Mouse (Mus musculus) kidney, embryonic 14.5 days (tissue): ENCODE measurements at regions not wholly inside any gene's neighbourhood (a gene's known extent, or its start where the extent isn't known, plus 50 kb on each side); places are given as distances from the start of the nearest gene placed in this dataset.

Experiments
- ATAC-seq: fragments of 200-750 bp; cut with Nextera tagmentation; 2 replicates; pipeline ENCODE4 v1.8.0; 2017; ENCODE audit warnings: moderate number of reproducible peaks, mild to moderate bottlenecking, moderate TSS enrichment, moderate library complexity; ENCODE audit not compliant: low FRiP score, low TSS enrichment
- H3K27ac ChIP-seq: fragments of 300-500 bp; sonication (generic); 2 replicates; pipeline ENCODE4 v1.5.1; 2014; ENCODE audit warnings: low read depth, mild to moderate bottlenecking, low read length, moderate library complexity, mixed read lengths
- H3K27me3 ChIP-seq: fragments of 300-500 bp; sonication (generic); 2 replicates; pipeline ENCODE4 v1.6.1; 2014; ENCODE audit warnings: mild to moderate bottlenecking, low read length; ENCODE audit not compliant: control insufficient read depth, insufficient read depth
- H3K36me3 ChIP-seq: fragments of 300-500 bp; sonication (generic); 2 replicates; pipeline ENCODE4 v1.6.1; 2014; ENCODE audit warnings: low read length, mixed read lengths; ENCODE audit not compliant: control insufficient read depth, insufficient read depth
- H3K4me1 ChIP-seq: fragments of 300-500 bp; sonication (generic); 2 replicates; pipeline ENCODE4 v1.6.1; 2014; ENCODE audit warnings: low read length, mixed read lengths; ENCODE audit not compliant: control insufficient read depth, insufficient read depth
- H3K4me2 ChIP-seq: fragments of 300-500 bp; sonication (generic); replicated peaks from 2 replicates; pipeline ENCODE4 v1.6.1; 2014; ENCODE audit warnings: low read depth, mild to moderate bottlenecking, low read length
- H3K4me3 ChIP-seq: fragments of 300-500 bp; sonication (generic); 2 replicates; pipeline ENCODE4 v1.5.1; 2014; ENCODE audit warnings: mild to moderate bottlenecking, low read length
- H3K9ac ChIP-seq: fragments of 300-500 bp; sonication (generic); 2 replicates; pipeline ENCODE4 v1.6.1; 2014; ENCODE audit warnings: low read depth, mild to moderate bottlenecking, low read length, moderate library complexity
- H3K9me3 ChIP-seq: fragments of 300-500 bp; sonication (generic); 2 replicates; pipeline ENCODE4 v1.6.1; 2016; ENCODE audit warnings: low read length; ENCODE audit not compliant: control insufficient read depth
- WGBS: fragments of 180-500 bp; shearing (Covaris S2); extraction: QIAGEN DNeasy Blood & Tissue Kit; methylation state at CpG from one replicate; pipeline ENCODE4 v1.1.7; 2014; 5-methylcytosine and 5-hydroxymethylcytosine counted together

DNA sequence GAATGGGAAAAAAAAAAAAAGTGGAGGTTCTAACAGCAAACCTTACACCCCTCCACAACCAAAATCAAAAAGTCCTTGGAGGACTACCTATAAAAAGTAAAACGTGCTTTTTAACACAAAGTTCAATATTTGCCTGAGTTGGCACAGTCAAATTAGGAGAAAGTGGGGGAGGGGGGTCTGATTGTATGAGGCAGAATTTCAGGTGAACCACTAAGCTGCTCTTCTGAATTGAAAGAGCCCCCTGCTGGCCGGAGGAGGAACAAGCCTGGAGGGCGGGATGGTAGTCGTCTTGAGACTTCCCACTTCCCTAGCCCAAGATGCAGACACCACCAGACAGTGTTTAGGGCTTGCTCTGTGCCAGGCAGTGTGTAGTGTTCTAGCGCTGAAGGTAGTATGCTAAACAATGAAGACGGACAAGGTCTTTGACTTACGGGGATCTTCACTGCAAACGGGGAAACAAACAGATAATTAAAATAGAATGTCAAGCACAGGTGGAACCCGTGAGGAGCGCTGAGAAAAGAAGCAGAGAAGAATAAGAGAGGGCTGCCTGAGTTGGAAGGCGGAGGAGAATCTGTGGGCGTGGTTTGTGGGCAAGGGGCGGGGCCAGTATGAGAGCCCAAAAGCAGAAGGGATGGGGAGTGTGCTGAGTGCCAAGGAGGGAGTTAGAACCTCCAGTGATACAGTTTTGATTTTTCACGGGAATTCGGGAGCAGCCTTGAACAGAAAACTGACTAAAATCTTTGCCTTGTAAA lies 69.8 kb upstream of the Nfe2l3 start:
- H3K27me3 ChIP-seq = no peaks in the 10 kb centered on the region
- no peaks in the 10 kb centered on the region for H3K36me3 ChIP-seq
- peak overlapping the region; percentile 40 for H3K4me2 ChIP-seq
- no peaks in the 10 kb centered on the region for H3K4me1 ChIP-seq
- no peak overlapping the region for H3K27ac ChIP-seq
- 5% methylated on average over 15 of the region's 15 CpGs for WGBS
- ATAC-seq = peak; percentile 80
- no peaks in the 10 kb centered on the region for H3K9me3 ChIP-seq
- H3K4me3 ChIP-seq = peak overlapping the region; percentile 13
- H3K9ac ChIP-seq = no peak overlapping the region

GRCm38 (mm10) chr6:51364776-51365175 lies 67.7 kb upstream of the Nfe2l3 start:
- no peak overlapping the region for H3K9ac ChIP-seq
- no peak for ATAC-seq
- H3K4me1 ChIP-seq = no peaks in the 10 kb centered on the region
- no peak overlapping the region for H3K4me3 ChIP-seq
- H3K27me3 ChIP-seq = no peaks in the 10 kb centered on the region
- H3K4me2 ChIP-seq = no peak overlapping the region
- no peaks in the 10 kb centered on the region for H3K36me3 ChIP-seq
- no peak overlapping the region for H3K27ac ChIP-seq
- 52% methylated on average over 6 of the region's 6 CpGs for WGBS
- H3K9me3 ChIP-seq = no peaks in the 10 kb centered on the region

- H3K4me1 ChIP-seq = no peaks in the 10 kb centered on the region
- H3K27ac ChIP-seq = no peak overlapping the region
- WGBS = 73% methylated on average over 6 of the region's 6 CpGs
- H3K9ac ChIP-seq = no peak overlapping the region
- no peak for ATAC-seq
- no peaks in the 10 kb centered on the region for H3K27me3 ChIP-seq
- H3K4me2 ChIP-seq = no peak overlapping the region
- no peaks in the 10 kb centered on the region for H3K9me3 ChIP-seq
- H3K4me3 ChIP-seq = no peak overlapping the region
- H3K36me3 ChIP-seq = no peaks in the 10 kb centered on the region
Measured at GRCm38 (mm10) chr6:51369771-51370170, 62.7 kb upstream of the Nfe2l3 start.

GRCm38 (mm10) chr6:51372357-51372756 lies 60.1 kb upstream of the Nfe2l3 start:
- Histone ChIP-seq H3K4me1 (no peaks in the 10 kb centered on the region), H3K9me3 (no peaks in the 10 kb centered on the region), H3K4me3 (no peak overlapping the region), H3K27ac (no peak overlapping the region), H3K36me3 (no peaks in the 10 kb centered on the region), H3K4me2 (no peak overlapping the region), H3K9ac (no peak overlapping the region), H3K27me3 (no peaks in the 10 kb centered on the region)
- no peak for ATAC-seq
- WGBS = 67% methylated on average over 7 of the region's 7 CpGs

- Histone ChIP-seq H3K4me1 (no peaks in the 10 kb centered on the region), H3K4me2 (no peak overlapping the region), H3K36me3 (no peaks in the 10 kb centered on the region), H3K27me3 (no peaks in the 10 kb centered on the region), H3K9me3 (no peaks in the 10 kb centered on the region), H3K9ac (no peak overlapping the region), H3K4me3 (no peak overlapping the region), H3K27ac (no peak overlapping the region)
- no peak for ATAC-seq
- 89% methylated on average over 3 of the region's 3 CpGs for WGBS
Measured at GRCm38 (mm10) chr6:51378436-51378835, 54.0 kb upstream of the Nfe2l3 start.

DNA sequence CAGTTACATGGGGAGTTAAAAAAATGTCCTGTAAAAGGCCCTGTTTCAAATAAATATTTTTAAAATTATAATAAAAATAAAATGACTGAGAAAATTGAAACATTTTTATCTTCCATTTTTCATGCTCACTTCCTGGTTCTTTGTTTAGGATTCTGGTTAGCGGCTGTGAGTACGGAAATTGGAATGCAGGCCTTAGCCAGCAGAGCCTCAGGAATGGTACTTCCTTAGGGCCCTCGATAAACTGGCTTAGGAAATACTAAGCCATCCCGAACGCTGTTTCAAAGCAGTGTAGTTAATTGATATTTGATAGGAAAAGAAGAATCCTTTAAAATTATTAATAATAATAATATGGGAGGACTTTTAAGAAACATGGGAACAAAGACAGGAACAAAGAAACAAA lies 53.4 kb upstream of the Nfe2l3 start:
- no peaks in the 10 kb centered on the region for H3K4me1 ChIP-seq
- 0 out of 2 replicates have a peak, but pooled peaks have one; percentile 60 for ATAC-seq
- H3K27ac ChIP-seq = peak overlapping the region; percentile 88
- no peaks in the 10 kb centered on the region for H3K9me3 ChIP-seq
- H3K9ac ChIP-seq = peak overlapping the region; percentile 75
- H3K36me3 ChIP-seq = no peaks in the 10 kb centered on the region
- H3K27me3 ChIP-seq = no peaks in the 10 kb centered on the region
- peak overlapping the region; percentile 53 for H3K4me2 ChIP-seq
- peak overlapping the region; percentile 41; the same call in 1 of the 2 replicates for H3K4me3 ChIP-seq
- 21% methylated on average over 5 of the region's 5 CpGs for WGBS

DNA sequence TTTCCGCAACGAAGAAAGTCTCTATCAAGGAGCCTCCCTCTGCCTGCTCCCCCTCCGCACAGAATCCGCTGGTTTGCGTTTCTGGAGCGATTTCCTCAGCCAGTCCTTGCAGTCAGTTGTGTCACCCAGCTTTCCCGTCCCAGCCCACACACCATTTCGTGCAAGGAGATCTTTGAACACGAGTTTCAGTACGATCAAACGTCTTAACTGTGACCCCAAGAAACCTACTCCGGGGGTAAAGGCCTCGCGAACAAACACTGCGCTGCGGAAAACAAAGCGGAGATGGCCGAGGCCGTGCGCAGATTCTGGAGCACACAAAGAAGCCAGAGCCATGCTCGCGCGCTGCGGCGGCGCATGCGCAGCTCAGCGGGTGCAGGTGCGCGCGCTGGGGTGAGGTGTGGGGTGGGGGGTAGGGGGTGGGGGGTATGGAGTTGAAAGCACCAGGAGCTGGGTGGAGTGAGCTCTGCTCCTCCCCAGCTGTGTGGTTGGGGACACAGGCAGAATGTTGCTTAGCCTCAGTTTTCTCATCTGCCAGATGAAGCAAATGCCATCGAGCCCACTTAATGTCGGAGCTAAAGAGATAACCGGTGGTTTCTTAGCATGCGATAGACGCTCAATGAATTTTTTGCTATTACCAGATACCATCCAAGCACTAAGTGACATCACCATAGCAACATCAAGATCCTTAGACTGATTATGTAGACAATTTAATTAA lies 52.8 kb upstream of the Nfe2l3 start:
- Histone ChIP-seq H3K4me1 (no peaks in the 10 kb centered on the region), H3K9ac (peak overlapping the region; percentile 75), H3K4me2 (peak overlapping the region; percentile 53), H3K36me3 (no peaks in the 10 kb centered on the region), H3K27me3 (no peaks in the 10 kb centered on the region), H3K27ac (peak overlapping the region; percentile 88), H3K4me3 (peak overlapping the region; percentile 41), H3K9me3 (no peaks in the 10 kb centered on the region)
- peak; percentile 71; the same call in 1 of the 2 replicates for ATAC-seq
- 8% methylated on average over 36 of the region's 36 CpGs for whole genome bisulfite sequencing

GRCm38 (mm10) chr6:51380275-51380575 lies 52.2 kb upstream of the Nfe2l3 start:
- H3K9me3 ChIP-seq = no peaks in the 10 kb centered on the region
- no peaks in the 10 kb centered on the region for H3K36me3 ChIP-seq
- no peak for ATAC-seq
- 87% methylated on average over 4 of the region's 4 CpGs for WGBS
- no peaks in the 10 kb centered on the region for H3K27me3 ChIP-seq
- no peak overlapping the region for H3K4me3 ChIP-seq
- H3K4me2 ChIP-seq = peak overlapping the region; percentile 53; the same call in 1 of the 2 replicates
- no peak overlapping the region for H3K9ac ChIP-seq
- no peak overlapping the region for H3K27ac ChIP-seq
- no peaks in the 10 kb centered on the region for H3K4me1 ChIP-seq

DNA sequence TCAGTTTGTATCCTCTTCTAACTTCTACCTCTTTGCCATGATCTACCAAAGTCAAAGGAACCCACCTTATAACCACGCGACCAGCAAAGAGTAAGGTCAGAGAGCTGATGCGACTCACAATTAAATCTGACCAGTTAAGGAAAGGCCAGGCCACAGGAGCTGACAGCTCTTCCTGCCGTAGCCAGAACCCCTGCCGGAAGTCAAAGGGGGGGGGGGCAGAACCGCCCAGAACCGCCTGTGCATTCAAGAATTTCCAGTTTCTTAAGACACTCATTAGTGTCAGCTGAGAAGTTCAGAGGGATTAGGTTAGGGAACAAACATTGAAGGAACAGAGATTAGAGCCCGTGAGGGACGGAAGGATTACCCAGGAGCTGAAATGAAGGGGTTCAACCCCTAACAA lies 51.0 kb upstream of the Nfe2l3 start:
- H3K9ac ChIP-seq = no peak overlapping the region
- no peak overlapping the region for H3K4me2 ChIP-seq
- 56% methylated on average over 9 of the region's 9 CpGs for WGBS
- no peak overlapping the region for H3K4me3 ChIP-seq
- H3K36me3 ChIP-seq = no peaks in the 10 kb centered on the region
- H3K27me3 ChIP-seq = no peaks in the 10 kb centered on the region
- ATAC-seq = no peak
- H3K9me3 ChIP-seq = no peaks in the 10 kb centered on the region
- no peak overlapping the region for H3K27ac ChIP-seq
- H3K4me1 ChIP-seq = no peaks in the 10 kb centered on the region
